Mouse (Mus musculus) megakaryocyte-erythroid progenitor cell, adult 5-6 weeks (primary cell): Measurements from ENCODE around the gene P2ry13. TPM values are rescaled to one million over a fixed set of nuclear protein-coding genes. Genes with fewer than 3 reads are reported as not detected.

Experiments
- ATAC-seq: replicated peaks from 2 replicates; pipeline ENCODE4 v1.8.0; 2016; ENCODE audit warnings: mild to moderate bottlenecking, inconsistent platforms; ENCODE audit not compliant: severe bottlenecking, poor library complexity, low FRiP score, low TSS enrichment
- total RNA-seq, 2 experiments: library from RNA; stranded (forward) in 1 of 2; stranded (reverse) in 1 of 2; fragments of 200-1000, 215-1000 nt in 1 of 2; fragments of >200 nt in 1 of 2; fragmentation: Nextera tagmentation in 1 of 2; gene quantifications; 2 replicates each; pipeline ENCODE4 v1.2.3; 2014 to 2017

Gene P2ry13
- not detected in 2 replicates for total RNA-seq (2014; fragmentation: Nextera tagmentation)
- 0.15 TPM in 1 of 2 replicates, not detected in the other for total RNA-seq (2017)

GRCm38 (mm10) chr3:59210727-59211126 is at the start of gene P2ry13:
Gene P2ry13, minus strand, starts transcription at chr3:59210882.
- ATAC-seq, result no peak

GRCm38 (mm10) chr3:59257740-59258664 is 47.3 kb upstream of the P2ry13 start:
- ATAC-seq, result no peak

DNA sequence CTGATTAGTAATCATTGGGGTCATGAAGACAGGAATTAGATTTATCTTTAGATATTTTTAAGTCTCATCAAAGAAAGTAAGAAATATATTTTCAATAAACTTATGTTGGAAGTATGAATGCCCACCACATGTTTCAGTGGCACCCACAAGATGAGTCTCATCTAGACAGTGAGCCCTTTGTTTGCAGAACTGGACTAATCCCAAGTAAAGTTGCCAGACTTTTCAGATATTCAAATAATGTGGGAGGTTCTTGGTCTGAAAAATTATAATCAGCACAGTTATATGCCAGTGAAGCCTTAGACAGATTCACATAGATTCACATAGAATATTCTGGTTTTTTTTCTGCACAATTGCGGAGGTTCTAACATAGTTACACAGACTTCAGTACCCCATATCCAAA is 39.8 kb upstream of the P2ry13 start:
- ATAC-seq, result no peak

DNA sequence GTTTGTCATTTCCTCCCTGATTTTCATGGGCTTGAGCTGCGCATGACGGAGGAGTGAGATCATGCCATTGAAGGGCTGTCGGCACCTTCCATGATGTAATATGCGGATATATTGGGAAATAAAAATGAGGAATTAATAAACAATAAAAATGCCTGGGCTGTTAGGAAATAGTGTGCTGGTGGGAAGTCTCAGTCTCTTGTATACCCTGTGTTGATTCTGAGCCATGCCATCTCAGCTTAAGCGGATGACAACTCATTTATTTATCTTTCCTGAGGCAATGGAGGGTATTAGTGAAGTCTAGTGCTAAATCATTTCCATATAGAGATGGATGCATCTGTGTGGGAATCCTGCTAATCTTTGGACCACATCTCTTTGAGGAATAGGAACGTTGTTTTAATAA is 37.3 kb upstream of the P2ry13 start:
- no peak for ATAC-seq

- no peak for ATAC-seq
Observed at GRCm38 (mm10) chr3:59243384-59243783, 32.7 kb upstream of the P2ry13 start.

DNA sequence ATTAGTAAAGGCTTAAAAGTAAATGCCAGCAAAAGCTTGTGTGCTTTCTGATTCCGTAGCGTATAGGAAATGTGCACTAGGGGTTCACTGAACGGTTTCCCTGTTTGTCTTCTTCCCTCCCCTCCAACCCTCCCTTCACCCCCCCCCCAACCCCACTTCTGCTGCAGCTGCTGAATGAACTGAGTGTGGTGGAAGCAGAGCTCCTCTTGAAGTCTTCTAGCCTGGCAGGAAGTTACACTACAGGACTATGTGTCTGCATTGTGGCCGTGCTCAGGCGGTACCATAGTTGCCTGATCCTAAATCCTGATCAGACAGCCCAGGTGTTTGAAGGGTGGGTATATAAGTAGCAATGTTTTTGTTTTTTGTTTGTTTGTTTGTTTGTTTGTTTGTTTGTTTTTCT is 24.2 kb upstream of the P2ry13 start:
- no peak for ATAC-seq

DNA sequence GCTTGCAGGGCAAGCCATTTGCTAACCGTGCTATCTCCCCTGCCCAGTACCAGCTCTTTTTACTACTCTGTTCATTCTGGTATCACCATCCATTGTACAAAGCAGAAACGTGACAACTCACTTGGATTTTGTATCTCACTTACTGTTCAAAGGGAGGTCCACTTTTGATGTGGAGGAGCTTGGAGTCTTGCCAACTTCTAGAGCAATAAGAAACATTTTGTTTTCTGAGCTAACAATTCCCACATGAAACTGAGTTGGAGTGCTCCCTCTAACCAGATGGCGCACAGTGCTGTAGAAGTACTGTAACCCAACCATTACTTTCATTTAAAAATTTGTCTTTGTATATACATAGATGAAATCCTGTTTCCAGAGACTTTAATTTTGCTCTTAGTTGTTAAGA is 20.2 kb upstream of the P2ry13 start:
- ATAC-seq, result no peak

DNA sequence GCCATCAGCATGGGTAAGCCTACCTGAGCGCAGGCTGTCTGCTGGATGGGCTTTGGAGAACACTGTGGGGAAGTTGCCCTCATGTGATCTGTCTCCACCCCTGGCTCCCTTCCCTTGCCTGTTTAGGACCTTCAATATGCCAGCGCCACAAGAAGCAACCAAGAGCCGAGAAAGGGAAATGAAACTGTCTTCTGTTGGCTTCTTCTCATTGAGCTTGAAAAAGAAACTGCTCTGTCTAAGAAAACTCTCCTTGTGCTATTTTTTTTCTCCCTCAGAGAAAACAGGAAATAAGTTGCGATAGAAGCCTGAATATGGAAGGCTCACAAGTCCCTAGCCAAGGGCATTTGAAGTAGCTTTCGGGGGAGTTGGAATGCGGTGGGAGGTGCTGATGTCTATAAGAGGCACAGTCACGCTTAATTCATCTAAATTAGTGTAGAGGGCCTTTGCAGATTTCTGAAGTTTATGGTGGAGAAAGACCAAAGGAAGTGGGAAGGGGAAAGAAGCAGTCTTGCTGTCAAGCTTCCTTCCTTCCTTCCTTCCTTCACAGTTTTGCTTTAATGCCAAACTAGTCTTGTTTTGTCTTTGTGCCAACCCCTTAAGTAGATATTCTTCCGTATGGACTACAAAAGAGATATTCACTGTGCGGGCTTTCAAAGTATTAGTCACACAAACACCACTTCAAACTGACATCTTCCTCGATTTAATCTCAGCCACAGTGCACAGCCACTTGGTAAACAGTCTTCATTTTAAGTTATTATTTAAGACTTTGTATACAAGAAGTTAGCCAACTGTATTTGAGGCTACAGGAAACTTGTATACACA is 18.3 kb upstream of the P2ry13 start:
- no peak for ATAC-seq

DNA sequence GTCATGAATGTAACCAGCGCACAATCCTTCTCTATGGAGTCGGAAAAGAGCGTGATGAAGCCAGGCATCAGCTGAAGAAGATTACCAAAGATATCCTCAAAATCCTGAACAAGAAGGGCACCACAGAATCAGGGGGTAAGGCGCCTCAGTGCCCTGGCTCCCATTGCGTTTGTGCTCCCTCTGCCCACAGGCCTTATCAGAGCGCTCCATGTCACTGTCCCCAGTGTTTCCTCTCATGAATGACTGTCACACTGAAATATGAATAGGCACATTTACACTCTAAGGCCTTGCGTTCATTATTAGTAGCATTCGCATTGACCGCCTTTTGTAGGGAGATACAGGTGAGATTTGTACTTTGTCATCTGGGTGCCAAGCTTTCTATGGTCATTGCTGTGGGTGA is 17.0 kb upstream of the P2ry13 start:
- peak; percentile 83 for ATAC-seq

DNA sequence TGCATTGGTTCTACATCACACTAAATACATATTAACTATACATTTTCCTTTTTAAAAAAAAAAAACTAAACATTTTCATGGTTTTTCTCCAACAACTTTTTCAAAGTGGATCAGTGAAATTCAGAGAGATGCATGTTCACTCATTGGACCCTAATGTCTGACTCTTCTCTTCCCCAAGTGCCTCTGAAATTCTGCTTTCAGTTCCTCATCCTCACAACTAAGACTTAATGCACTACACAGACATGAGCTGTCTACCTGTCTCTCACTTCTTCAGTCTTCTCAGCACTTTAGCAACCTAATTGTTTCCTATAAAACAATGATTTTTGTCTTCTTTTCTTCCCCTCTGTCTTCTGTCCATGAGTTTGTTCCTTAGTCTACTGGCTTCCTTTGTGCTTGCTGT is 14.7 kb upstream of the P2ry13 start:
- ATAC-seq, result no peak

DNA sequence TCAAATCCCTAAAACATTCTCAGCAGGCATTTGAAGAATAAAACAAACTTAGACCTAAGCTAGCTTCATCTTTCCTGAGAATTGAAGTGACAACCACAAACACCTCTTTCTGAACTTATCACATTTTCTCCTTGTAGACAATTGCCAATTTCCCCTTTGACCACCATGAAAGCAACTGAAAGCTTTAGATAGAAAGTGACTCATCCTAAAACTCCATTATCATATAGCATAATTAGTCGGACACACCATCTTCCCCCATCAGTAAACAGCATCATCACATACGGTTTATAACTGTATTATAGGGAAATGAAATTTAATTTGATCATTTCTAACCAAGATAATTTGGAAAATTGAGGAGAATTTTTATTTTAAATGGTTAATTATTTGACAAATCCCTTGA is 11.6 kb upstream of the P2ry13 start:
- no peak for ATAC-seq

- ATAC-seq, result no peak
Observed at GRCm38 (mm10) chr3:59219326-59219725, 8.6 kb upstream of the P2ry13 start.

DNA sequence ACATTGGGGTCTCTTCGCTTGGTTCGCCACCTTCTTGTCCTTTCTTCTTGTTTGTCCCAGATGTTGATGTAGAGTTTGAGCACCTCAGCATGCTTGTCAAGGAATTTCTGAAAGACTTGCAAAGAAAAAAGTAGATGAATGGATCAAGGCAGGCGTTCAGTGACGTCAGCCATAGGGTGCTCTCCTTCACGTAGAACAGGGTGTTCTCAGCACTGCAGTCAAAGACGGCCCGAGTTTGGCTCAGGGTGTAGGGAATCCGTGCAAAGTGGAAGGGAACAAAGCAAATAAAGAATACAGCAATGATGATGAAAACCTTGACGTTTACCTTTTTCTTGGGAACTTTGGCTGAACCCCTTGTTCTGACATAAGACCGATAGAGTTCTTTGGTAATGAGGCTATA is 6.5 kb upstream of the P2ry13 start:
- ATAC-seq, result no peak

DNA sequence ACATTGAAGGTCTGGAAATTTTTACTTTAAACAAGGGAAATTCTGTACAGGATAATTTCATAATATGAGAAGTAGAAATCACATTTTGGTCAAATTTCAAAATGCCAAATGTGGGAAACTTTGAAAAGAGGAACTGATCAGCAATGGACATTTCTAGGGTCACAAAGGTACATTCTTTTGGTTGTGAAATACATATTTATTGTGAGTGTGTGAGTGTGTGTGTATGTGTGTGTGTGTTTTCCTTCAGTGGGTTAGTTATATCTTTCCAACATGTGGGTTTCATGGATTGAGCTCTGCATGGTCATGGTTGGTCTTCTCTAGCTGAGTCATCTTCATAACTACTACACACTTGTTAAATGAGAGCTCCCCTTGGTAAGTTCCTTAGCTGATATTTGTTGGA is 1.7 kb upstream of the P2ry13 start:
- no peak for ATAC-seq

- ATAC-seq, result no peak
Observed at GRCm38 (mm10) chr3:59211784-59212183, 1.1 kb upstream of the P2ry13 start.

DNA sequence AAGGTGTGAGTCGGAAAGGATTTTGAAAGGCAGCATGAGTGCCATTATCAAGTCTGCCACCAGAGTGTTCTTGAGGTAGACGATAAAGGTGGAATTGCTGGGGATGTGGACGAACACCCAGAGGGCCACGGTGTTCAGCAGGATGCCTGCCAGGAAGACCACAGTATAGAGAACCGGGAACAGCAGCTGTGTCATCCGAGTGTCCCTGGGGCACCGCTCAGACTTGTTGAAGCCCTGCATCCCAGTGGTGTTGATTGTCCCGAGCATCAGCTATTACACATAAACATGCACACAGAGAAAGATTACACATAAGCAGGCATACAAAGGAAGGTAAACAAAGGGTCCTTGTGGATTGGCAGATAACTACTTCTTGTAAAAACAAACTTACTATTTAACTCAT is 593 bp downstream of the P2ry13 start:
- no peak for ATAC-seq

GRCm38 (mm10) chr3:59208650-59209548 is 1.8 kb downstream of the P2ry13 start:
- ATAC-seq, result peak; percentile 70

DNA sequence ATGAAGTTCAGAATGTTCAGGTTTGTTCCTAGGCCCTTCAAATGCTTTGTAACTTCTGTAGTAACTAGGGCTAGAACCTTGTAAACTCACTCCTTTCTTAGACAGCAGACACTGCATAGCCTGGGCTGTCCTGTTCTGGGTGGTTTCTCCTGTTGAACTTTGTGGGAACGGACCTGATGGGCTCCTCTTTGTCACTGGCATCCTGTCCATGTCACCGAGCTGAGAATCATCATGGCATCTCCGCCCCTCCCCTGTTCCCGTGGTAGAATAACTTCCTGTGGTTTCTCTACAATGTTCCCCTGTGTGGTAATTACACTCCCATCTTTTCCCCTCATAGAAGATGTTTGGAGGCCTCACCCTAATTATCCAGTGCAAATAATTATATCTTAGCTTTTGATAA is 4.7 kb downstream of the P2ry13 start:
- no peak for ATAC-seq

DNA sequence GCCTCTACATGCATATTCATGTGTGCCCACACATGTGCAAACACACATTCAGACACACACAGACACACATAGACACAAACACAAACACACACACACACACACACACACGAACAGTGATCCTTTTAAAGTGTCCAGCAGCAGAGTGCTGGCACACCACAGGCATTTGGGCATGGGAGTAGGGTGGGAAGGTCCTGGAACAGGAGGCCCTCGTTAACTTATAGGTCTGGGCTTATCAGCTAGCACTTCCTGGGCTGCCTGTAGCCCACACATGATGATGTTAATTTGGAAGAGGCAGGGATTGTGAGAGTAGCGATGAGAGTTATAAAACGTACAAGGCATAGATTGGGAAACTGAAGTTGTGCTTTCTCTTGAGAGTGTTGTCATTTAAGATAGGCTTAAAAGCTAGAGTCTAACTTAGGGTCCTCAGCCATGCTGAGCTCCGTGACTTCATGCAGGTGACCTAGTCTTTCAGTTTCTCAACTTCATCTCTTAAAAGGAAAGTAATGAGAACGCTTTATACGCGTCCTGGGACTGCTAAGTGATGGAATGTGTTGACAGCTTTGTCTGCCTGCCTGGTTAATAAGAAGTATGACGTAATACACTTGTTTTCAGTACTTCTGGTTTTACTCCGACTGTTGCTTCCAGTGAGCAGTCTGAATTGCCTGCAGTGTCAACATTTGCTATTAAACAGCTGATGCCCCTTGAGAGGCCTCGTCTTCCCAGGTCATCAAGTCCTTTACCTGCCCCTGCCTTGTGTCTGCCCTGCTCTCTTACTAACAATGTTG is 5.8 kb downstream of the P2ry13 start:
- ATAC-seq, result no peak
